Mouse (Mus musculus): Measurements from ENCODE around the gene Ms4a6c.
"Not testable (repeated sequence)": the region's sequence is repeated elsewhere in the genome, so short reads cannot be mapped to it uniquely, and the experiment has no call there.

Ms4a6c gene

DNA sequence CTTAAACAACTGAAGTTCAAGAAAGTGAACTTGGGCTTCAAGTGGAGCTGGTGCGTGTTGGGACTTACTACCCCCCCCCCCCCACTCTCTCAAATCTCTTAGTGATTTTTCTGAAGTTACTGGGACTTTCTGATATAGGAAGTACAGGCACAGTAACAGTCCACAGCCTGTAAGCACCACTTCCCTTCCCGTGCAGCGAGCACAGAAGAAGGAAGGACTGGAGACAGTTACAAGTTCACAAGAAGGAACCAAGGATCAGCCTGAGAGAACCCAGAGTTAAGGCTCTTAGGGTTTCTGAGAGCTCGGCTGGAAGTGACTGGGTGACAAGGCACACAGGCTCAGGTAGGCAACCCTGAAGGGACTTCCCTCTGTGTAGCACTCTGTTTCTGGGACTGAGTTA lies at the start of gene Ms4a6c:
Ms4a6c (plus strand) TSS at position 152 of the 400 bp plus-strand sequence.
- DNase-seq: not testable (repeated sequence)

- not testable (repeated sequence) for DNase-seq
These were observed 38.0 kb upstream of the Ms4a6c start for GRCm38 (mm10) chr19:11431209-11431608.

DNA sequence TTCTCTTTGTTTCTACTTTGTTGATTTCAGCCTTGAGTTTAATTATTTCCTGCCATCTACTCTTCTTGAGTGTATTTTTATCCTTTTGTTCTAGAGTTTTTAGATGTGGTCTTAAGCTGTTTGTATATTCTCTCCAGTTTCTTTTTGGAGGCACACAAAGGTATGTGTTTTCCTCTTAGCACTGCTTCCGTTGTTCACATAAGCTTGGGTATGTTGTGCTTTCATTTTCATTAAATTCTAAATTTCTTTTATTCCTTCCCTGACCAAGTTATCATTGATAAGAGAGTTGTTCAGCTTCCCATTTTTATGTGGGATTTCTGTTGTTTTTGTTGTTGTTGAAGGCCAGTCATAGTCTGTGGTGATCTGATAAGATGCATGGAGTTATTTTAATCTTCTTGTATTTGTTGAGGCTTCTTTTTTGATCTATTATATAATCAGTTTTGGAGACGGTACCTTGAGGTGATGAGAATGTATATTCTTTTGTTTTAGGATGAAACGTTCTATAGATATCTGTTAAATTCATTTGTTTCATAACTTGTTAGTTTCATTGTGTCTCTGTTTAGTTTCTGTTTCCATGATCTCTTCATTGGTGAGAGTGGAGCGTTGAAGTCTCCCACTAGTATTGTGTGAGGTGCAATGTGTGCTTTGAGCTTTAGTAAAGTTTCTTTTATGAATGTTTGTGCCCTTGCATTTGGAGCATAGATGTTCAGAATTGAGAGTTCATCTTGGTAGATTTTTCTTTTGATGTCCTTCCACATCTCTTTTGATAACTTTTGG lies 33.9 kb upstream of the Ms4a6c start:
- DNase-seq: no peak

GRCm38 (mm10) chr19:11443338-11443737 lies 25.8 kb upstream of the Ms4a6c start, which contains the start of gene Ms4a4b:
Ms4a4b (plus strand) TSS chr19:11443553.
- DNase-seq: no peak

DNA sequence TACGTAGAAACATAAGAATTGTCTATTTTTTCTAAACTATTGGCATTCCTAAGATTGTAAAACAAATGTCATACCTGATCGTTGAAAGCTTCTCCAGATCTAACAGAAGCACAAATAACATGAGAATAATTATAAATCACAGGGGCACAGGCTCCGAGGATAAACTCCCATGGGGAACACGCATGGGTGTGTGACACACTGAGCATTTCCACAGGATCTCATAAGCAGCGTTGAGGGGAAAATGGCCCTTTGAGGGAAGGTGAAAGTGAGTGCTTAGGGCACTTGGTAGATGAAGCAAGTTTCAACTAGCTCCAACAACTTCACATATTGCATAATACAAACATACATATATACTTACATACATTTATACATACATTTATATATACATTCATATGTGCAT lies 25.2 kb upstream of the Ms4a6c start:
- DNase-seq: no peak

DNA sequence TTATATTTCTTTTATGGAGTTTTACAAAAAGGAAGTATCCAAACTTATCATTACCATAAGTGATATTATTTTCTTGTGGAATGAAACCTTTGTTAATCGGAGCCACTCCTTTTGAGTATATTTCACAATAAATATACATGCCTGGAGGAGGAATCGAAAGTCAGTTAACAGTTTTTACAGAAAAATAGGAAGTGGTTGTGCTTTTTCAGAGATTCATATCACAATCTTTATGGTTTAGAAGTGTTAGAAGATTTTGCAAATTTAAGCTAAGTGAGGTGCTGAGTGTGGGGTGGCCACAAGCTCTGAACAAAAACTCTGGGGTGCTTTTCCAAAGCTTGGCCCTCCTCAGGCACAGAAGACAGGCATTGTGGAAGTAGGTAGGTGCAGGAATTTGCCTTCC lies 21.9 kb upstream of the Ms4a6c start:
- DNase-seq: no peak

- not testable (repeated sequence) for DNase-seq
These were observed 10.1 kb upstream of the Ms4a6c start for GRCm38 (mm10) chr19:11459041-11459440.

DNA sequence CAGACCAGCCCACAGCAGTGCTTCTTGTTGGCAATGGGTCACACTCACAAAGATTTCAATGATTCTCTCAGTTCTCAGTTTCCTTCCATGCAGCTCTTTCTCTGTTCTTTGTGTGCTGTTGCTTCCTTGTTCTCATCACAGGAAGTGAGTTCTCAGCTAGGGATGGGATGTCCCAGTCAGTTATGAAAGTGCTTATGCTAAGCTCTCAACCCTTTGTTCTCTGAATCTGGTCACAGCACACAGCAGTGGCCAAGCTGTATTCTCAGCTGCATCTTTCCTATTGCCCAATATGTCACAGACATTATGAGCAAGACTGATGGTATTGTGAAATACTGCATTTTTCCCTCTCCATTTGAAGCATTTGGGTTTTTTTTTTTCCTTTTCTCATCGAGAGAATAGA lies 4.4 kb upstream of the Ms4a6c start:
- not testable (repeated sequence) for DNase-seq

GRCm38 (mm10) chr19:11466471-11466870 lies 2.7 kb upstream of the Ms4a6c start:
- DNase-seq: no peak

GRCm38 (mm10) chr19:11468361-11468760 lies 805 bp upstream of the Ms4a6c start:
- not testable (repeated sequence) for DNase-seq

DNA sequence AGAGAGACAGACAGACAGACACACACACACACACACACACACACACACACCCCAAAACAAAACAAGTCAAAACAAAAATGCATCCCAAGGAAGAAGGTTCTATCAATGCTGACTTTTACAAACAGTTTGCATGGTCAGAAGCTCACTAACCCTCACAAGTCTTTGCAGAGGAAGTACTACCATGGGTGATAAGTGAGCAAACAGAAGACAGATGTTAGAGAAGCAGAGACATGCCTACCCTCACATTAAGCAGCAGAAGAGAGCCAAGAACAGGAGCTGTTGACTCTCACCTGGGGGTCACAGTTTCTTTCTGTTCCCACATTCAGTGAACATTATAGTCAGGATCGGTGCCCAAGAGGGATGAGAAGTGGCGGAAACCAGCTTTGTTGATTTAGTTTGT lies 10.5 kb downstream of the Ms4a6c start:
- no peak for DNase-seq

DNA sequence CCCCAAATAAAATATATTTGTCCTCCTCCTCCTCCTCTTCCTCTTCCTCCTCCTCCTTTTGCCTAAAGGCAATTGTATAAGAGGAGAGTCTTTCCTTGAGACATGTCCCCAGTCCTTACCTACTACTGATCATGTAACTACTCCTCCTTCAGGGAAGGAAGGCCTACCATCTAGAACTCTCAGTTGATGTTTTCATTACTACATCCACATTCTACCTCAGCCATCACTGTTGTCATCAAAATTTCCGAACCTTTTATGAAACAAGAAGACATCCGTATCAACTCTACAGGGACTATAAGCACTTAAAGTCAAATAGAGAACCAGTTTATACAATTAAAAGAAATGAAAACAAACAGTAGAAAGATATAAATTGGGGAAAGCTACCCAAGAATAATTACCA lies 13.5 kb downstream of the Ms4a6c start:
- DNase-seq: no peak

- DNase-seq: no peak
These were observed 14.8 kb downstream of the Ms4a6c start for GRCm38 (mm10) chr19:11483941-11484340.

GRCm38 (mm10) chr19:11484388-11484787 lies 15.2 kb downstream of the Ms4a6c start:
- DNase-seq: no peak

DNA sequence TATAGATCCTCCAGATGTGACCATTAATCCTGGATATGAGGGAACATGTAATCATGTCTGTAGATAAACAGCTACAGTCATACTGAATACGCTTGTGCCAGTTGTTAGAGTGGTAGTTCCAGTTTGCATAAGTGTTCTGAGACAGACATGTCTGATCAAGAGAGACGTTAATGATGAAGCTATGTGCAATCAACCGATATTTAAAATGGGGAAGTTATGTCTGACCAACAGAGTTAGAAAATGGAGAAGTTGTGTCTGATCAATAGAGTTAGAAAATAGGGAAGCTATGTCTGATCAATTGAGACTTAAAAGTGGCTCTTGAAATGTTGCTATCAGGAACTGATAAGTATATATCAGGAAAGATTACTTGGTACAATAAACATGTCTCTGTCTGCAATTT lies 16.1 kb downstream of the Ms4a6c start:
- DNase-seq: no peak

DNA sequence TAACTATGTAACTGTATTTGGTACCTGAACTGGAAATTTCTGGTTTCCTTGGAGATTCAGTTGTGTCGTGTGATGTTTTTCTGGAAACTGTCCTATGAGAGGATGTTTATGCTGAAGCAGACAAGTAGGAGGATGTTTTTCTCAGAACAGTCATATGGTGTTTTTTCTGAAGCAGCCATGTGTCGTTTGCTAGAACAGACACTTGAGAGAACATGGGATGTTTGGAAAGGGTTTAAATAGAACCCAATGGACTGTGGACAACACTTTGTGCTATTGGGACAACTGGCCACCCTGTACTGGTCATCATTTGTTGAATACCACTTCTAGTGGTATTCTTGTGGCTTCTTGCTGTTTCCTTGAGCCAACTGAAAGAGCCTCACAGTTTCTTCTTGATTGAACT lies 16.6 kb downstream of the Ms4a6c start, which contains the start of gene Gm8369:
Gm8369 (plus strand) TSS at position 193 of the 400 bp plus-strand sequence.
- no peak for DNase-seq

- no peak for DNase-seq
These were observed 17.4 kb downstream of the Ms4a6c start for GRCm38 (mm10) chr19:11486599-11486998.

DNA sequence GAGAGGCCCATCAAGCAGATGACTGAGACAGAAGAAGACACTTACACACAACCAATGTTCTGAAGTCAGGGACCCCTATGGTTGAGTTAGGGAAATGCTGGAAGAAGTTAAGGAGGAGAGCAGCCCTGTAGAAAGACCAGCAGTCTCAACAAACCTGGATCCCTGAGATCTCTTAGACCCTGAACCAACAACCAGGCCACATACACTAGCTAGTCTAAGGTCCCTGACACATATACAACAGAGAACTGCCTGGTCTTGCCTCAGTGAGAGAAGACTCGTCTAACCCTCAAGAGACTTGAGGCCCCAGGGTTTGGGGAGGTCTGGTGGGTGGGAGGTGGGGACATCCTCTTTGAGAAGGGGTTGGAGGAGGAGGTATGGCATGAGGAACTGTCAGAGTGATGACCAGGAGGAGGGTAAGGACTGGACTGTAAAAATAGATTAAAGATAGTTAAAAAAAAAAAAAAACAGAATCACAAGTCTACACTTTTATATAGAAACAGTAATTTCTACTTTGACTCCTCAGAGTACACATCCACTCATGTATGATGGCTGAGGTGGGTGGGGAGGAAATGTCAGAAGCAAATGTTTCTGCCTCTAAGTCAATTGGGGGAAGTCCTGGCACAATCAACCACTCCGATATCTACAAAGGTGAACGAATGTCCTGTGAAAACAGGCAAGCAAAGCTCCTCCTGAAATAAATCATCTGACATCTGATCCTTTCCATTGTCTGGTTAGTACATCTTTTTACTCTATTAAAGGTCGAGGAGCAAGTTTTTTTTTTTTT lies 22.4 kb downstream of the Ms4a6c start:
- DNase-seq: no peak

GRCm38 (mm10) chr19:11492671-11493070 lies 23.5 kb downstream of the Ms4a6c start:
- no peak for DNase-seq

GRCm38 (mm10) chr19:11494519-11494918 lies 25.4 kb downstream of the Ms4a6c start:
- no peak for DNase-seq

GRCm38 (mm10) chr19:11496361-11496760 lies 27.2 kb downstream of the Ms4a6c start:
- no peak for DNase-seq

DNA sequence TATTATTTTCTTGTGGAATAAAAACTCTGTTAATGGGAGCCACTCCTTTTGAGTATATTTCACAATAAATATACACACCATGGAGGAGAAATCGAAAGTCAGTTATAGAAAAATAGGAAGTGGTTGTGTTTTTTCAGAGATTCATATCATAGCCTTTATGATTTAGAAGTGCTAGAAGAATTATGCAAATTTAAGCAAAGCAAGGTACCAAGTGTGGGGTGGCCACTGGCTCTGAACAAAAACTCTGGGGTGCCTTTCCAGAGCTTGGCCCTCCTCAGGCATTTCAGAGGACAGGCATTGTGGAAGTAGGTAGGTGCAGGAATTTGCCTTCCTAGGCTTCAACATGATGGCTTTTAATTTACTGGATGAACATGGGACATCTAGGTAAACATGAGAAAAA lies 28.1 kb downstream of the Ms4a6c start:
- DNase-seq: not testable (repeated sequence)

DNA sequence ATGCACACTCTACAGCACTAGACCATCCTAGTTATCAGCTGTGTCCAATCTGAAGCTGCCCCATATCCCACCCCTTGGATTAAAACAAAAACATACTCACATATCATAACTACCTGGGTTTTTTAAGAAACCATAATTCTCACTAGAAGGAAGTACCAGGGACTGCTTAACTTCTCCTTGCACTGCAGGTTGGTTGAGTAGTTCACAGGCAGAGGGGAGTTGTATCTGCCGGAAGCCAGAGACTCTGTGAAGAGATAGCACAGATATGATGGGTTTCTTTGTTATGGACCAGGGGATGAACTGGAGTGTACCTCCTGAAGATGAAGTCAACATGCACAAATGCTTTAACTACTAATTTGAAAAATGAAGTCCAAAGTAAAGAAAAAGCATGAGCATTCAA lies 31.6 kb downstream of the Ms4a6c start:
- no peak for DNase-seq

- DNase-seq: no peak
These were observed 32.2 kb downstream of the Ms4a6c start for GRCm38 (mm10) chr19:11501326-11501725.

Data from kidney, postnatal 36 days (tissue).